ENCODE assay signal across 8 mouse cellular contexts in the genomic region with DNA sequence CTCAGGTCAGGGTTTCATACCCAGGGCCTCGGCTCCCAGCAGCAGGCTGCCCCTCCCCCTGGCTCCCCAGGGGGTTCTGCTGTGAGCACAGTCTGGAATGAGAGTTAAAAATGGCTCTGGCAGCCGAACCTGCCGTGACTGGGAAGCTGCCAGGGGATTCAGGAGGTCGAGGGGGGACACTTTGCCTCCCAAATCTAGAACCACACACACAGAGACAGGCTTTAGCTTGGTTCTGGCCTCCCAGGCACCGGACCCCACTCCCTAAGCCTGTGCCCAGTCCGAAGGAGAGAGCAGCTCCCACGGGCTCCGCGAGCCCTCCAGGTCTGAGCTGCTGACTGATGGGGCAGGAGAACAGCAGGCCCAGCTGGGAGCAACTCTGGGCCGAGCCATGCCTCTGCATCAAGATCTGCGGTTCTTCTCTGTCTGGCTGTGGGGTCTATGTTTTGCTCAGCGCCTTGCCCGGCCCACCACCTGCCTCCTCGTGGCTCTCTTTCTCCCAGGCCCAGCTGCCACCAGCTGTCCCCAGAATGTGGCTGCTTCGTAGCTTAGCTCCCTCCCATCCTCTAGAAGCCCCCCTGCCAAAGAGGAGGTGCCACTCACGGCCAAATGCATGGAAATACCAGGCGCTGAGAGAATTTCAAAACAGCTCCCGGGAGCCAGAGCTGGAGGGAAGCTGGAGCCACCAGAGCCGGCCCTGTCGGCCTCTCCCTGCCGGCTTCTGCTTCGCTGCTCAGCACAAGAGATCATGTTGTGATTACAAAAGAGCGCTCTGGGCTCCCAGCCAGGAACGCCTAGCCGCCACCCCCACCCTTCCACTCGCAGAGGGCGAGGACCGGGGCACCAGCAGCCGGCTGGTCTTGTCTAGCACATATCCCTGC. TPM values are rescaled to one million over a fixed set of nuclear protein-coding genes. Genes with fewer than 3 reads are reported as not detected.
DNase-seq lines count a peak whose midpoint lies in the region; ATAC-seq lines count a peak whose summit lies in the region.

A gene (minus strand): TSS at position 756 of the 878 bp plus-strand sequence.

- peak; percentile 84 for ATAC-seq in intestine, embryonic 16.5 days

- WGBS in embryonic facial prominence, embryonic 10.5 days, result 7% methylated on average over 29 of the region's 29 CpGs
- WGBS in intestine, embryonic 16.5 days, result 7% methylated on average over 29 of the region's 29 CpGs

- no peaks in the 10 kb centered on the region for H3K36me3 ChIP-seq in embryonic facial prominence, embryonic 10.5 days (replicated peaks)
- H3K36me3 ChIP-seq in intestine, embryonic 16.5 days (ENCODE audit: control insufficient read depth, insufficient read depth, low read length), result no peaks in the 10 kb centered on the region

- H3K27me3 ChIP-seq in embryonic facial prominence, embryonic 10.5 days (replicated peaks; ENCODE audit: low read depth, poor library complexity, severe bottlenecking), result peaks cover 73% of the 10 kb centered on the region
- no peaks in the 10 kb centered on the region for H3K27me3 ChIP-seq in intestine, embryonic 16.5 days (replicated peaks; ENCODE audit: control insufficient read depth, insufficient read depth, low read length)

- H3K4me3 ChIP-seq in embryonic facial prominence, embryonic 10.5 days, result peak within 1 kb of the TSS; percentile 46
- H3K4me3 ChIP-seq in intestine, embryonic 16.5 days (ENCODE audit: low read length), result peak within 1 kb of the TSS; percentile 31

- peak within 1 kb of the TSS; percentile 59 for H3K4me2 ChIP-seq in intestine, embryonic 16.5 days (ENCODE audit: low read depth, low read length)

- H3K27ac ChIP-seq in embryonic facial prominence, embryonic 10.5 days (replicated peaks), result peak within 1 kb of the TSS; percentile 82
- H3K27ac ChIP-seq in intestine, embryonic 16.5 days (ENCODE audit: low read length), result peak within 1 kb of the TSS; percentile 93

- intact Hi-C loops in left cerebral cortex, postnatal 36 days (cut with DNase I), result loop anchor here (2.0 to 5.0 kb wide), 2 partner anchors 15 to 120 kb away; no protein-coding TSS in a partner anchor

- peak within 1 kb of the TSS; percentile 68 for H3K9ac ChIP-seq in intestine, embryonic 16.5 days (ENCODE audit: low read depth, low read length)

- peak; percentile 97 for DNase-seq in adrenal gland, postnatal 10 days
- peak; percentile 70 for DNase-seq in embryonic facial prominence, embryonic 10.5 days (ENCODE audit: low spot score)
- no peak for DNase-seq in gonadal fat pad, adult 2 months (ENCODE audit: low read depth)
- peak; percentile 80 to 83 for DNase-seq in left cerebral cortex, postnatal 36 days (ENCODE audit: low spot score in 2 of 2)
- DNase-seq in mesoderm, embryonic 11.5 days (ENCODE audit: low read depth, low spot score), result peak; percentile 47
- peak; percentile 81 for DNase-seq in right cerebral cortex, postnatal 4 days
- DNase-seq in natural killer cell, adult 2 months (ENCODE audit: low spot score in 2 of 2), result no peak

- H3K9me3 ChIP-seq in embryonic facial prominence, embryonic 10.5 days, result no peaks in the 10 kb centered on the region
- no peaks in the 10 kb centered on the region for H3K9me3 ChIP-seq in intestine, embryonic 16.5 days (ENCODE audit: control insufficient read depth, low read length)

- H3K4me1 ChIP-seq in embryonic facial prominence, embryonic 10.5 days, result peaks cover 38% of the 10 kb centered on the region
- peaks cover 49% of the 10 kb centered on the region for H3K4me1 ChIP-seq in intestine, embryonic 16.5 days (ENCODE audit: control insufficient read depth, insufficient read depth, low read length)

RNA-seq across cellular contexts. Expression of the gene that starts here (rescaled TPM):
- total RNA-seq in adrenal gland, postnatal 10 days (2021), result 1 to 10 TPM; 3.2 to 5.5 TPM
- 0.29 and 0.41 TPM in 2 replicates for polyA plus RNA-seq in embryonic facial prominence, embryonic 10.5 days (2016; fragmentation: Nextera tagmentation; extraction: Ambion mirVana)
- 9.7 and 14.1 TPM in 2 replicates for polyA plus RNA-seq in gonadal fat pad, adult 2 months (2012; rRNA removed)
- polyA plus RNA-seq in intestine, embryonic 16.5 days (2015; fragmentation: Nextera tagmentation; extraction: Ambion mirVana), result 0.93 and 1.2 TPM in 2 replicates
- 1 to 10 TPM; 4.8 to 5.5 TPM for total RNA-seq in left cerebral cortex, postnatal 36 days (2021)

Comparison
In these comparisons a context has a peak if more than half of its experiments do, and no peak if none do; other contexts are left out.
1. Peak in DNase-seq, H3K4me3 ChIP-seq and H3K27ac ChIP-seq in embryonic facial prominence, embryonic 10.5 days; RNA of the gene not detected or under 1 TPM.
2. DNase-seq: peak in adrenal gland, postnatal 10 days (single experiment), left cerebral cortex, postnatal 36 days (2 of 2), mesoderm, embryonic 11.5 days (single experiment) and right cerebral cortex, postnatal 4 days (single experiment); none in gonadal fat pad, adult 2 months (single experiment) and natural killer cell, adult 2 months (0 of 2).